Mouse (Mus musculus): ENCODE data around the gene Kcns3.

DNA sequence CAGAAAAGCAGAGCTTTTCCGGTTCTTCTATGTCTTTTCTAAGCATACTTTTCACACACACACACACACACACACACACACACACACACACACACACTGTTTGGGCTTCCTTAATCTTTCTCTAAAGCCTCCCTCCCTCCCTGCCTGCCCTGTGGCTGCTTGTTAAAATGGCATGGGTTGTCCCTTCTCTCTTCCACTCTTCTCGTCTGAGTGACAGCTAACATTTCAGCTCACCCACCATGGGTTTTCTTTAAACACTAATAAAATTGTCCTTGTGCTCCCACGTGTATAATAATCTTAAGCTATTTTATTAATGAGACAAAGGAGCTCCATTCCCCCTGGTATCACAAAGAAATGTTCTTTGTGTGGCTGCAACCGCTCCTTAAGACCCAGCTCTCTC lies 47.2 kb upstream of the Kcns3 start:
- TF ChIP-seq CTCF (IDR thresholded peaks at IDR 0.05): no peak
- no peak for TF ChIP-seq EP300 (IDR thresholded peaks at IDR 0.05; ENCODE audit: insufficient read depth, low read depth, low read length)

Data from heart, adult 2 months (tissue).